Mouse (Mus musculus) thymus, postnatal 36 days (tissue): ENCODE measurements around the gene Hes2.

Experiments used
- DNase-seq, 2 experiments: peaks; one replicate each; pipeline ENCODE4 v3.0.0; 2022; ENCODE audit warnings: mixed read lengths in 2 of 2

Hes2 gene

DNA sequence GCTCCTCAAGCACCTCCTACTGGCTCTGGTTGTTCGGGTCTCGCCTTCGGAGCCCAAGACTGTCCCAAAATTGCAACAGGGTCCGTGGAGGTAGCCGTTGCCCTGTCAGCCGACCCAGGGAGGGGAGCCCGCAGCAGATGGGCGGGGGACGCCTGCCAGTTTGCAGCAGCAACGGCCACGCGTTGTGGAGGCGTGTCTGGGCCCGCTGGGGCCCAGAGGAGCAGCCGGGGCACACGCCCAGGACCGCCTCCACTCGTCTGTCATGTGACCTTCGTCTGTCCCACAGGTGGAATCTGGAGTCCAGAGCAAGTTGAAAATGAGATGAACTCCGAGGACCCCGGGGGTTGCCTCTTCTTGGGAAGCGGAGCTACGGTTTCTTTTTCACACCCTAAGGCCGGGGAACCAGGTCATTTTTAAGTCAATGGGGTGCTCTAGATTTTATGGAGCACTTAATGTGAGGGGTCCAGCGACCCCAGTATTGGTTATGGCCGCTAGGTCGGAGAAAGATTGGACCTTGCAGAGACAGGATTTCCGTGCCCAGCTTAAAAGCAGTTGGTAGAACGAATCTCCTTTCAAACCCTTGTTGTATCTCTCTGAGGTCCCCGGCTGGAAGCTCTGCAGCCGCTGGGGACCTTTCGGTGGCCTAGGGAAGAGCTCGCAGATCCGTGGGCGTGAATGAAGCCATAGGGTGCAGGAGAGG, at the start of gene Hes2:
Hes2 (plus strand) TSS at position 283 of the 700 bp plus-strand sequence.
- no peak for DNase-seq

DNA sequence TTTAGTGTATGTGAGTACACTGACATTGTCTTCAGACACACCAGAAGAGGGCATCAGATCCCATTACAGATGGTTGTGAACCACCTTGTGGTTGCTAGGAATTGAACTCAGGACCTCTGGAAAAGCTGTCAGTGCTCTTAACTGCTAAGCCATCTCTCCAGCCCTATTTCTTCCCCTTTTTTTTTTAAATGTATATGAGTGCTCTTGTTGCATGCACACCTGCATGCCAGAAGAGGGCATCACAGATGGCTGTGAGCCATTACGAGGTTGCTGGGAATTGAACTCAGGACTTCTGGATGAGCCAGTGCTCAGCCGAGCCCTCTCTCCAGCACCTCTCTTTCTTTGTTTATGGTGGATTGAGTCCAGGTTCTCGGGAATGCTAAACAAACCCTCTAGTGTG, 49.2 kb upstream of the Hes2 start:
- DNase-seq, result no peak

DNA sequence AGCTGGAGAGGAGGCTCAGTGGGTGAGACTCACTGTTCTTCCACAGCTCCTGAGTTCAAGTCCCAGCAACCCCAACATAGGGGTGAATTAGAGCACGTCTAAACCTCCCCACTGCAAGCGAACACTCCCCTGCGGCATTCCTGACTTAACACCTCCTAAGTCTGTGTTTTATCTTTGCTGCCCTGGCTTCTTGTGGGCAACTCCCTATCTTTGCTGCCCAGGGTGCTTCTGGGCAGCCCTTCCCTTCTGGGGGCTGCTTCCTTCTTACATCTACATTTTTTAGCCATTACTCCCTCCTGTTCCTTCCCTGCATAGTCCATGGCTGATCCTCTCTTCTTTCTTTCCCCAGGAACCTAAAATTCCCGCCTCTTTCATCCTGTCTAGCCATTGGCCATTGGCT, 48.0 kb upstream of the Hes2 start:
- DNase-seq, result no peak

DNA sequence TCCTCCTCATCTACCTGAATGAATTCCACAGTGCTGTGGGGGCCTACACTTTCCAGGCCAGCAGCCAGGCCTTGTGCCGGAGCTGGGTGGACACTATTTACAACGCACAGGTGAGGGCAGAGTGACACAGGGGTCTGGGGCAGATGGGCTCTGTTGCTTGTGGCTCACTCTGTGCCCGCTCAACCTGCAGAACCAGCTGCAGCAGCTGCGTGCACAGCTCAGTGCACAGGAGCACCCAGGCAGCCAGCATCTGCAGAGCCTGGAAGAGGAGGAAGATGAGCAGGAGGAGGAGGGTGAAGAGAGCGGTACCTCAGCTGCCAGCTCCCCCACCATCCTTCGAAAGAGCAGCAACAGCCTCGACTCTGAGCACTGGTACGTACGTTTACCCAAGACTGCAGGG, 46.3 kb upstream of the Hes2 start:
- no peak for DNase-seq

DNA sequence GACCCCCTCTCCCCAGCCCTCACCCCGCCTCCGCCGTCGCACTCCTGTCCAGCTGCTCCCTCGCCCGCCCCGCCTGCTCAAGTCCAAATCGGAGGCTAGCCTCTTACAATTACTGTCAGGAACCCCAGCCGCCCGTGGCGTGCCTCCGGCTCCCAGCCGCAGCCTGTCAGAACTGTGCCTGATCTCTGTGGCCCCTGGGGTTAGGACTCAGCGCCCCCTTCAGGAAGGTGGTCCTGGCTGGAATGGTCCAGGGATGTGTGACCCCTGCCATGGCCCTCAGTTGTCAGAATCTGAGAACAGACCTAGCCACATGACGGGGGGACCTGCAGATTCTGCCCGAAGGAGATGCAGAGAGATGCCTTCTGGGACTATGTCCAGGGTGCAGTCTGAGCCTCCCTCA, 44.6 kb upstream of the Hes2 start:
- no peak for DNase-seq

DNA sequence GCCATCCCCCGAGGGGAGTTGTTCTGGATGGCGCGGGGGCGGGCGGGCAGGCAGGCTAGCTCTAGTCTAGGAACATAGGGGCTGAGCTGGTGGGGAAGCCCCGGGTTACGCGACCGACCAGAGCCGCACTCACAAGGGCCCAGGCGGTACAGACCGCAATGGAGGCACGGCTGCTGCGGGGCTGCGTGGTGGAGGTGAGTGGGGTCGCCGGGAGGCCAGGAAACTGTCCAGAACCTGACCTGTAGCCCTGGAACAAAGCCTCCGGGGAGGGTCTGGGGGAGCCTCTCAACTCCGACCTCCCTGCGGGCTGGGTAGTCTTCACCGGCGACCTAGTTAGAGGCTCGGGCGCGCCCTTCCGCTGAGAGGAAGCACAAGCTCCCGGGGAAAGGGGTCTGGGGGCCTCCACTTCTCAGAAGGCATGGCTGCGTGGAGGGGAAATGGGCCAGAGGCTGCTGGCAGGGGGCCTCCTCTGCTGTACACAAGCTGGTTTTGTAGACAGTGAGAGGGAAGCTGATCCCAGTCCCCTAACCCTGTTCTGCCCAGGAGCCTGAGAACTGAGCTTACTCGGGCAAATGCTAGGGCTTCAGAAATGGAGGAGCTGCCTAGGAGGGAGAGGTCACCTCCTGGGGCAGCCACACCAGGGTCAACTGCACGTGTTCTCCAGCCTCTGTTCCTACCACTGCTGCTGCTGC, 42.6 kb upstream of the Hes2 start, which contains the start of gene Tnfrsf25:
Tnfrsf25 (plus strand) TSS at position 14 of the 692 bp plus-strand sequence.
- DNase-seq, result peak; percentile 50 to 63

DNA sequence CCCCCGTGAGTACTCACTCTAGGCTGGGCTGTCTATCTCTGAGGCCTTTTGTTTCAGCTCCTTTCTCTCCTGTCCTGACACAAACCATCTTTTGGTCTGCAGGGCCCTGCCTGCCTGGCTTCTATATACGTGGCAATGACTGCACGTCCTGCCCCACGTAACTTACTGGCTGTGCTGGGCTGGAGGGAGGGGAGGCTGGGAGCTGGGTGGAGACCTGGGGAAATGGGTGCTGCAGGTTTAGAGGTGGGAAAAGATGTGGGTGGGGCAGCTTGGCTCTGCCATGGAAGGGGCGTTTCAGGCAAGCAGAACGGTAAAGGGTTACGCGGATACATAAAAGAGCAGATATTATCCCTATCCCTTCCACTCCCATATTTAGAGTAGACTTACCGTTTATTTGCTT, 41.1 kb upstream of the Hes2 start:
- no peak for DNase-seq

DNA sequence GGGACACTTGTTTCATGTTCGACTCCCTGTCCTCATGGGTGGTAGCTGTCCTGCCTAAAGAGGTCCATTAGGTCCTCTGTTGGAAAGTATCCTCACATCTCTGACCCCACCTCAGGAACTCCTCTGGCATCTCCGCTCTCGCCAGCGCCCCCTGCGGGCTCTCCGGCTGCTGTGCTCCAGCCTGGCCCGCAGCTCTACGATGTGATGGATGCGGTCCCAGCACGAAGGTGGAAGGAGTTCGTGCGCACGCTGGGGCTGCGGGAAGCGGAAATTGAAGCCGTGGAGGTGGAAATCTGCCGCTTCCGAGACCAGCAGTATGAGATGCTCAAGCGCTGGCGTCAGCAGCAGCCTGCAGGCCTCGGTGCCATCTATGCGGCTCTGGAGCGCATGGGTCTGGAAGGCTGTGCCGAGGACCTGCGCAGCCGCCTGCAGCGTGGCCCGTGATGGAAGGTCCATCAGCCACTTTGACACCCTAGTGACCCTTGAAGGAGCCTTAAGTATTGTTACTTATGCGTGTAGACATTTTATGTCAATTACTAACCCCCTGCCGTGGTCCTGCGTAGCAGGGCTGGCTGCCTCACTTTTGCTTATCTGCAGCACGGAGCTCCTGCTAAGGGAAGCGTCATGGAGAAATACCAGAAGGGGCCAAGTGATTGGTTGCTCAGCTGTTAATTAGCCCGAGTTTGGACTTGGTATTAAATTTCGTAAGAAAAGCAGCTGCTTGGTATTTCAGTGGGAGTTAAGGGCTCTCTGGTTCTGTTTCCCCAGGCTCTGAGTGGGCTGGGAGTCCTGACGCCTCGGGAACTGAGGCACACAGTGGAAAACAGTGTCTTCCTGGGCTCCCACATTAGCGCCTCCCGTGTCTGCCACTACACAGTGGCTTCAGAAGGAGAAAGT, 39.0 kb upstream of the Hes2 start:
- no peak for DNase-seq

DNA sequence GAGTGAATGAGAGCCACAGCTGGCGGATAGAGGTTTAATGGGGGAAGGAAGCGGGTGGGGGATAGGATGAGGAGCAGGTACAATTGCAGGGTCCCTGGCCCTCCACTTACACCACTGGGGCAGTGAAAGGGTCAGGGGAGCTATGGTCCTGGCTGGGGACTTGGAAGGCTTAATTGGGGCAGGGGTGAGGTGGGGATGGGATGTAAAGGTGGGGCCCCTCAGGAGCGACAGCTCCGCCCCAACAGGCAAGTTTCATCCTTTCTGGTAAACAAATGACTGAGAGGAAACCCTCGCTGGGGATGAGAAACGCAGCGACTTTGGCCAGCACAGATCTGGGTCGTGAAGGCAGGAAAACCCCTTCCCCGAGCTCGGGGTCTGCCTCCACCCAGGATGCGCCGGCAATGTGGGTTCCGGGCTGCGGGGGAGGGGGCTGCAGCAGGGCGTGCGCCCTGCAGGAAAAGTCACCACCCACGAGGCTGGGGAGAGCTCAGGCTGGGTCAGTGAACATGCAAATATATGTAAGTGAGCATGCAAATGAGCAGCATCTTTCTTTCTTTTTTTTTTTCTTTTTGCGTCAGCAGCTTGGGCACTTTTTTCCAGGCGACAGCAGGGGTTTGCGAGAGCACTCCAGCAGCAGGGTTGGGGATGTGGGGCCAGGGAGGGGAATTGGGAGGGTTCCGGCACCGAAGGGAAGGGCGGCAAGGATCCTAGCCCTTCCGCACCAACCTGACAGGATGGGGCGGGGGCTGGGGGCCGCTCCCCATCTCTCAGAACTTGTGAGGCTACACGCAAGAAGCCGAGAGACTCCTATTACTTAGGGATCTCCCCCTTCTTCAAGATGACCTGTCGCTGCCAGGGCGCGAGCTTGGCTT, 38.1 kb upstream of the Hes2 start:
- peak; percentile 49 to 68 for DNase-seq

DNA sequence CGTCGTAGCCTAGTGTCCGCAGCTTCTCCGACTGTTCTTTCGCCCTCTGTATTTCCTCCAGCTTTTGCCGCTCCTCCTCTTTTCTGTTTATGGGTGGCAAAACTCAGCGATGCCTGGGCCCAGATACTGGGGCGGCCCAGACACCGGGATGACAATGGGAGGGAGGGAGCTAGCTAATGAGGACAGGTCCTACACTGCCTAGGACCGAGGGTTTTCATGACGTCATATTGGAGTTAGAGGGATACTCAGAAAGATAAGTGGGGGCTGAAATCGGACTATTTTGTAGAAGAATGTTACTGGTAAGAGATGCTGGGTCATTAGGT, 37.5 kb upstream of the Hes2 start:
- DNase-seq, result no peak

DNA sequence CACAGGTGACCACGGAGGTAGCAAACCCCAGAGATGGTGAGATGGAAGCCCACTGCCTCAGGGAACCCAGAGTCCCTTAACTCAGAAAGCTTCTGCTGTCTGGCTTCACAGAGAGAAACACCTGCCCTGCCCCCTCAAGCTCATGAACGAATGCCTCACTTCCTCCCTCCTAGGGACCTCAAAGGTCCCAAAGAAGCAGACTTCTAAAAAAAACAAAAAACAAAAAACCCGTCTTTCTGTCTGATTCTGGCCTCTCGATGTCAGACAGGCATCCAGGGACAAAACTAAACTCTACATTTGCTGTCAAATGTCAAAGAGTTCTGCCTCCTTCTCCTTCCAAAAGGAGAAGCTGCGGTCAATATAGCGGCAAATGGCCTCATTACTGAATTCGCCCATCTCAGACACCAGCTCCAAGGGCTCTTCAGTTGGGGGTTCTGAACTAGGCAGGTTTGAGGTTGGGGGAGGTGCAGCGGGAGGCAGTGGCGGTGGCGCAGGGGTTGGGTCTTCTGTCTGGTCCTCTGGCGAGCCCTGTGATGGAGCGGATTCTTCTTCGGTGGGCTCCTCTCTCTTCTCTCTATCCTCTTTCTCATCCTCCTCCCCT, 34.2 kb upstream of the Hes2 start:
- no peak for DNase-seq

DNA sequence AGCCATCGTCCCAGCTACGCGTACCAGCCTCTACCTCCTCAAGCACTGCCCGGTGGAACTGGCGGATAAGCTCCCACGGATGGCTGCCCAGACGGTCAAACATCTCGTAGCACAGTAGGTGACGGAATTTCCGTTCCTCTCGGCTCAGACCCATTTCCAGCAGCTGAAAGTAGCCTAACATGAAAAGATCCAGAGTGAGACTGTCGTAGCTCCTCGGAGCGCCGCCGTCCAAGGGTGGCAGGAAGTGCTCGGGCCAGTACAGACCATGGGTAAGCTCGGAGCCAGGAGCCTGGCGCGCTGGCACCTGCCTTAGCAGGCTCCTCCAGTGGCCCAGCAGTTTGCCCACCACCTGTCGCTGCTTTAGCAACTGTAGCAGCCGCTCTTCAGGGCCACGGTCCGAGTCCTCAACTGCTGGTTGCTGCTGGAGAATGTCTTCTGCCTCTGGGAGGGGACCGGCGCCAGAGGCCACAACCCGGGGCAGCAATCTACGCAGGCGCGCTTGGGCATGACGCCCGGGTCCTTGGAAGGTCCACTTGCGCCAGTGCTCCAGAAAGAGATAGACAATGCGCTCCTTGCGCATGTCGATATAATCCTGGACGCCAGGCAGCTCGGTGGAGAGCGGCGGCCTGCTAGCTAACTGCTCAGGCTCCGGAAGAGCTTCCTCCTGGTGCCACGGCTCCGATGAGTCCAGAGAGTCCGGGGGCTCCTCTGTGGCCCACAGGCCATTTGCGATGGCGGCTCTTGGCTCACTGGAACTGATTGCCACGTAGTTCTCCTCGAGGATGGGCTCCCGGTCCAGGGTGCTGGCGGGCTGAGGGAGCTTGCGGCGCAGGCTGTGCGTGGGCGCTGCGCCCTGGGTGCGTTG, 33.3 kb upstream of the Hes2 start:
- DNase-seq, result no peak

DNA sequence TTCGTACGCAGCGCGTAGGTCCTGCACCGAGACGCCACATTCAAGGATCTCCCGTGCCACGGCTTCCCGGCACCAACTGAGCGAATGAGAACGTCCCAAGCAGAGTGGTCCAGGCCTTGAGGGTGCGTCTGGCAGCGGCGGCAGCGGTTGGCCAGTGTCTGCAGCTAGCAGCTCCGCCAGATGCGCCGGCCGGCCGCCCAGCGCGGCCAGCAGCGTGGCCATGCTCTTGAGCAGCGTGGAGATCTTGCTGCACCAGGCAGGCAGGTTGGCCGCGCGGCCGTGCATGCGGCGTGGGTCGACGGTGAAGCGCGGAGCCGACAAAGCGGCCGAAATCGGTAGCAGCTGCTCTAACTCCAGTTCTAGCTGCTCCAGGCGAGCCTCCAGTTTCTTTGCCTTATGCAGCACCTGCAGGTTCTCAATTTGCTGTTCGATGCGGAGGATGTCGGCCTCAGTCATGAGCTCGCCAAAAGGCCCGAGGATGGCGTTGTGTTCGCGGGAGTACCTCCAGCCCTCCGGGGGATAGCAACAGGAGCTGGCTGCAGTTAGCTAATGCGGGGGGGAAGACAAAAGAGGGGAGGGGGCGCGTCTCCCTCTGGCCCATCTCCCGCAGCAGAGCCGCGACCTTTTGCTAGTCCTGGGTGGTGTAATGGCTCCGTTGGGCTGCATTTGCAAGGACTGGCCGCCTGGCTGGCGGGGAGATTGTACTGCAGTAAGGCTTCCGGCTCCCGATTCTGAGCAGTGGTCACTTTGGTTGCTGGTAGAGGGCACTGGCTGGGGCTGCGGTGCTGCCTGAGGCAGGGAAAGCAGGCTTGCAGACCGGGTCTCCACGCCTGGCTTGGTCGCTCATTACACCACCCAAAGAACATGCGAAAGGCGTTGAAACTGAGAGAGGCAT, 32.4 kb upstream of the Hes2 start:
- no peak for DNase-seq

DNA sequence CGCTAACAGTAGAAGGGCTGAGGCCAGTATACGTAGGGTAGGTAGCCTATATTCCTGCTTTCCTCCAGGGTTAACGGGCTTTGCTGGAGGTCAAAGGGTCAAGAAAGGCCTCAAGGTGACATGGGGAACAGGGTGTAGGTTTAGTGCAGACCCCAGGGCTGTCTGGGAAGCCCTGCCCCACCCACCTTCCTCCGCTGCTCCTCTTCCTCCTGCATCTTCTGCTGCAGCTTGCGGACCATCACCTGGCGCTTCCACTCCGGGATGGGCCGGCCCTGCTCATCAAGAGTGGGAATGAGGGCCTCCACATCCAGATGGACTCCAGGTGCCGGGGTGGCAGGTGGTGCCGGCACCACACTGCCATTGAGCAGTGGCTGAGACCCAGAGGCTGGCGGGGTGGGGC, 30.8 kb upstream of the Hes2 start:
- no peak for DNase-seq

DNA sequence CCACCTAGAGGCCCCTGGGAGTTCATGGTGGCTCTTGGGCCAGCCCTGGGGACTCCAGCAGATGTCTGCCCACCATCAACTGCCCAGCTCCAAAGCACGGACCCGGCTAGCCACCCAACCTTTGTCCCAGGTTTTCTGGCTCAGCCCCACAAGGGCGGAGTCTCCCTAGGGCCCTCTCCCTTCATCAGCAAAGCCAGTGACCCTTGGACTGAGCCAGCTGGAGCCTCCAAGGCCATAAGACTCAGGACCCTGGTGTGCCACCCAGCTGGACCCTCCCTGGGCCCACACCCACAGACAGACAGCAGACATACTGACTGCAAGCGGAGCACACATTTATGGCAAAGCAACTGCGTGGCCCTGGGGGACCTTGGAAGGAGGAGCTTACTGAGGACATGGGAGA, 29.9 kb upstream of the Hes2 start:
- no peak for DNase-seq

DNA sequence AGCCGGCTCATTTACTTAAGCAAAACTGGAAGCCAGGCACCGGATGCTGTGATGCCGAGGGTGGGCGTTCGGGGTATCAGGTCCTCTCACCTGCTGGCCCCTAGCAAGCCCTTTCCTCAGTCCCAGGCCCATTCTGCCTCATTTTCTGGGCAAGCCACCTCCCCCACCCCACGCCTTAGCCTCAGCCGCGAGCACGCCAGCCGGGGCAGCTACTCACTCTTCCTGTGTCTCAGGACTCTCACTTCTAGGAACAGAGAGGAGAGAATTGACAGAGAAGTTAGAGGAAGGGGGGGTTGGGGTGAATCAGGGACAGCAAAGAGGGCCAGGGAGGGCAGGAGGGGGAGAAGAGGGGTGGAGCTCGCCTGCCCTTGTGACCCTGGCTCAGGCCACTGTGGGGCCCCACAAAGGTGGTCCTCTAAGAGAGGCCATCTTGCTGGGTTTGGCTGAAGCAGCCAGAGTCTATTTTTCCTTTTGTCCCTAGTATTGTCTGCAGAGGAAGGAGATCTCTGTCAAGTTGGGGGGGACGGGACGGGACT, 29.2 kb upstream of the Hes2 start:
- no peak for DNase-seq

DNA sequence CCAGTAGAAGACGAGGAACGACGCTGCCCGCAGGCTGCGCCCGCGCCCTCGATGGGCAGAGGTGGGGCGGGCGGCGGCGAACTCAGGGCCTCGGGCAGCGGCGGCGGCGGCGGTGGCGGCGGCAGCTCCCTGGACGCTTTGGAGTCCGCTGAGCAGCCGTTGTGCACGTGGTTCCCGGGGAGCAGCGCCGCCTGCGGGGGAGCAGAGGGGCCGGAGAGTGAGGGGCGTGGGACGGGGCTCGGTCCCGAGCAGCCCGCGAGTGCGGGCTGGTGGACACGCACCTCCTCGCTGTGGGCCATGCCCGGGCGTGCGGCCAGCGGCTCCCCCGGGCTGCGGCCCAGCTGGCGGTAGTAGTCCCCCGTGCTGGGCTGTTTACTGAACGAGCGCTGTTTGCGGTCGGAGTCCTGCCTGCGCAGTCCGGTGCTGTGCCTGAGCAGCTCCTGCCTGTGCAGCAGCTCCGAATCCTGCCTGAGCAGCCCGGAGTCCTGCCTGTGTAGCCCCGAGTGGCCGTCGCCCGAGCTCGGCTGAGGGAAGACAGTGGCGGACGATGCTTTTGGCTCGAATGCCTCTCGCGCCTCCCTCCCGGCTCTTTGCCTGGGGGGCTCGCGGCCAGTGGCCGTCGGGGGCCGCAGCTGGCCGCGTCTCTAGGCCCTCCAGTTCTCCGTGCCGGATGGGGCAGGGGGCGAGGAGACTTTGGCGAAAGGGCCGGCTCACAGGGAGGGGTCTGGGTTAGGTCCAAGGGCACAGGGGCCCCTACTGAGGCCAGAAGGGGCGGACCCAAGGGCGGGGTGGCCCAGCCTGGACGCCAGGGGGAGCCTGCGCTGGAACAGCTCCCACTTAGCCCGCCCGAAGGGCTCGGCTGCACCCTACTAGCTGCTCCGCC, 27.7 kb upstream of the Hes2 start:
- DNase-seq, result peak; percentile 50 to 54

DNA sequence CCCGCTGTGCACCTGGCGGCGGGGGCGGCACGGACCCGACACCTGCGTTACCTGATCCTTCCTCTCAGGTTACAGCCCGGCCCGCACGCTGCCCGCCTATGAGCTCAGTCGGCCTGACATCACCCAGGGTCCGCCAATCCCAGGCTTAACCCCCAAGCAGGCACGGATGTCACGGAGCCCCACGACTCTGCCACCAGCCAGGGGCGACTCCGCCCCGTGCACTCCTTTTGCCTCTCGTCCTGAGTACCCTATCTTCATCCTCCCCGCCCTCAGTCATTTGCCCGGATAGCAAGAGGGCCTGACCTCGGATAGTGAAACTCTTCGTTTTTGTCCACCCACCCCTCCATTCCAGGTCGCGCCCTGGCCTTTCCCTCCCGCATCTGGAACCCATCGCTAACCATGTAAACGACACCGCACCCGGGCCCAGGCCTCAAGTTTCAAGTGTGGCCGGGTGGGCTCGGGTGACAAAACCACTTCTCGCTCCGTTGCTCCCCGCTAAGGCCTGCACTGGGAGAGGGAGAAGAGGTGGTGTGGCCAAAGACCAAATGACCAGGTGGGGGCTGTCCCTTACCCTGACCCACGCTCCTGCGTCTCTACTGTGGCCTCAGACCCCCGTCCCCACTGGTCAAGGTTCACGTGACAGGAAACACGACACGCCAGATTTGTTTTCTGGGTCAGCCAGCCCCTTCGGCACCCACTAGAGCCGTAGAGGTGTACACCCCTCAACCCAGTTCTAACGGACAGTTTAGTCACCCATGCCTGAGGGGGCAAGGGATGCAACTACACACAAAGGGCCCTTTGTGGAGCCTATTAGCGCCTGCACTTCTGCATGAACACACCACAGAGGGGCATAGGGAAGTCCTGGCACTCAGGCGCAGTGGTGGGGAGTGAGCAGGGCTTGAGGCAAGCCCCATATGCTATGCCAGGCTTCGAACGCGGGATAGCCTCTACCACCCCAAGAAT, 26.6 kb upstream of the Hes2 start:
- DNase-seq, result no peak
